Mouse (Mus musculus) limb, embryonic 11.5 days (tissue): ENCODE measurements around the gene Atg9b. TPM values are rescaled to one million over a fixed set of nuclear protein-coding genes. Genes with fewer than 3 reads are reported as not detected.
"Not testable (repeated sequence)": the region's sequence is repeated elsewhere in the genome, so short reads cannot be mapped to it uniquely, and the experiment has no call there.

Source experiments
- ATAC-seq: fragments of 200-750 bp; cut with Nextera tagmentation; 2 replicates; pipeline ENCODE4 v1.8.0; 2017; ENCODE audit warnings: low read depth; ENCODE audit not compliant: insufficient number of reproducible peaks, low FRiP score, low TSS enrichment
- DNase-seq: peaks from one replicate; pipeline ENCODE4 v3.0.0-alpha.2; 2015; ENCODE audit warnings: low spot score
- H3K27ac ChIP-seq: fragments of 300-500 bp; sonication (generic); replicated peaks from 2 replicates; pipeline ENCODE4 v1.5.1; 2014; ENCODE audit warnings: low read depth, mild to moderate bottlenecking, low read length
- H3K27me3 ChIP-seq: fragments of 300-500 bp; sonication (generic); 2 replicates; pipeline ENCODE4 v1.6.1; 2014; ENCODE audit warnings: mild to moderate bottlenecking, low read length, mixed read lengths; ENCODE audit not compliant: control insufficient read depth, insufficient read depth
- H3K36me3 ChIP-seq: fragments of 300-500 bp; sonication (generic); 2 replicates; pipeline ENCODE4 v1.6.1; 2014; ENCODE audit warnings: mild to moderate bottlenecking, low read length, moderate library complexity, mixed read lengths; ENCODE audit not compliant: control insufficient read depth, insufficient read depth
- H3K4me1 ChIP-seq: fragments of 300-500 bp; sonication (generic); 2 replicates; pipeline ENCODE4 v1.6.1; 2014; ENCODE audit warnings: low read length, mixed read lengths; ENCODE audit not compliant: control insufficient read depth, insufficient read depth
- H3K4me2 ChIP-seq: fragments of 300-500 bp; sonication (generic); 2 replicates; pipeline ENCODE4 v1.6.1; 2014; ENCODE audit warnings: low read depth, mild to moderate bottlenecking, moderate library complexity; ENCODE audit not compliant: severe bottlenecking
- H3K4me3 ChIP-seq: fragments of 300-500 bp; sonication (generic); 2 replicates; pipeline ENCODE4 v1.5.1; 2014; ENCODE audit warnings: low read depth, low read length
- H3K9ac ChIP-seq: fragments of 300-500 bp; sonication (generic); 2 replicates; pipeline ENCODE4 v1.6.1; 2014; ENCODE audit warnings: mild to moderate bottlenecking, low read length
- H3K9me3 ChIP-seq: fragments of 300-500 bp; sonication (generic); 2 replicates; pipeline ENCODE4 v1.6.1; 2016; ENCODE audit warnings: low read length; ENCODE audit not compliant: control insufficient read depth
- WGBS: fragments of 180-500 bp; shearing (Covaris S2); extraction: QIAGEN DNeasy Blood & Tissue Kit; methylation state at CpG from one replicate; pipeline ENCODE4 v1.1.7; 2014; 5-methylcytosine and 5-hydroxymethylcytosine counted together
- polyA plus RNA-seq: library from polyadenylated mRNA; unstranded; fragments of >200 nt; fragmentation: Nextera tagmentation; extraction: Ambion mirVana; gene quantifications from 2 replicates; pipeline ENCODE4 v1.2.1, GENCODE M21; 2014

Atg9b gene
- polyA plus RNA-seq, 1 experiment from 2014 or later, result 0.35 TPM

GRCm38 (mm10) chr5:24400911-24401605, 9.1 kb upstream of the Atg9b start:
- no peaks in the 10 kb centered on the region for H3K9me3 ChIP-seq

GRCm38 (mm10) chr5:24400362-24400761, 8.4 kb upstream of the Atg9b start:
- WGBS, result 84% methylated on average over 11 of the region's 11 CpGs

More at GRCm38 (mm10) chr5:24400911-24401605, 9.1 kb upstream of the Atg9b start:
- DNase-seq (no peak), ATAC-seq (no peak)
- WGBS, result 87% methylated on average over 5 of the region's 5 CpGs
- H3K4me2 ChIP-seq, result no peak overlapping the region
- no peaks in the 10 kb centered on the region for H3K27me3 ChIP-seq
- no peak overlapping the region for H3K9ac ChIP-seq
- H3K4me3 ChIP-seq, result no peak overlapping the region
- peaks cover 4% of the 10 kb centered on the region; the same call in 1 of the 2 replicates for H3K36me3 ChIP-seq
- no peaks in the 10 kb centered on the region for H3K4me1 ChIP-seq
- no peak overlapping the region for H3K27ac ChIP-seq

GRCm38 (mm10) chr5:24399686-24400085, 7.7 kb upstream of the Atg9b start:
- Histone ChIP-seq H3K27me3 (no peaks in the 10 kb centered on the region), H3K27ac (no peak overlapping the region), H3K4me3 (no peak overlapping the region), H3K36me3 (peaks cover 2% of the 10 kb centered on the region; the same call in 1 of the 2 replicates), H3K4me2 (no peak overlapping the region), H3K4me1 (no peaks in the 10 kb centered on the region), H3K9ac (no peak overlapping the region), H3K9me3 (no peaks in the 10 kb centered on the region)
- ATAC-seq (no peak), DNase-seq (no peak)
- 86% methylated on average over 10 of the region's 10 CpGs for WGBS

More at GRCm38 (mm10) chr5:24400362-24400761, 8.4 kb upstream of the Atg9b start:
- H3K27ac ChIP-seq, result no peak overlapping the region
- H3K4me2 ChIP-seq, result no peak overlapping the region
- DNase-seq, result no peak
- H3K27me3 ChIP-seq, result no peaks in the 10 kb centered on the region
- no peaks in the 10 kb centered on the region for H3K4me1 ChIP-seq
- no peaks in the 10 kb centered on the region for H3K9me3 ChIP-seq
- no peak overlapping the region for H3K9ac ChIP-seq
- ATAC-seq, result no peak
- H3K36me3 ChIP-seq, result peaks cover 2% of the 10 kb centered on the region; the same call in 1 of the 2 replicates
- H3K4me3 ChIP-seq, result no peak overlapping the region

- not testable (repeated sequence) for H3K9me3 ChIP-seq, H3K4me2 ChIP-seq, H3K27me3 ChIP-seq, H3K4me3 ChIP-seq, H3K27ac ChIP-seq, H3K36me3 ChIP-seq, H3K9ac ChIP-seq, DNase-seq, ATAC-seq, H3K4me1 ChIP-seq
- WGBS, result 92% methylated on average over 6 of the region's 6 CpGs
These were observed 4.3 kb upstream of the Atg9b start for GRCm38 (mm10) chr5:24396254-24396653.

GRCm38 (mm10) chr5:24394165-24394894, 2.4 kb upstream of the Atg9b start:
- 1% methylated on average over 36 of the region's 36 CpGs for whole genome bisulfite sequencing
- Histone ChIP-seq H3K36me3 (no peaks in the 10 kb centered on the region), H3K4me1 (peaks cover 7% of the 10 kb centered on the region; the same call in 1 of the 2 replicates), H3K27me3 (no peaks in the 10 kb centered on the region), H3K4me2 (peak overlapping the region; percentile 53), H3K4me3 (peak overlapping the region; percentile 59), H3K9ac (peak overlapping the region; percentile 52), H3K27ac (peak overlapping the region; percentile 30; the same call in 1 of the 2 replicates), H3K9me3 (no peaks in the 10 kb centered on the region)
- peak; percentile 96 for DNase-seq
- peak; percentile 95 for ATAC-seq

- ATAC-seq (no peak), DNase-seq (peak; percentile 82)
- H3K4me1 ChIP-seq, result peaks cover 7% of the 10 kb centered on the region; the same call in 1 of the 2 replicates
- H3K27me3 ChIP-seq, result 0 out of 2 replicates have a peak, but pooled peaks cover 2% of the 10 kb centered on the region
- peak within 1 kb of the TSS; percentile 59 for H3K4me3 ChIP-seq
- H3K27ac ChIP-seq, result peak within 1 kb of the TSS; percentile 30; the same call in 1 of the 2 replicates
- H3K36me3 ChIP-seq, result no peaks in the 10 kb centered on the region
- peak within 1 kb of the TSS; percentile 53 for H3K4me2 ChIP-seq
- WGBS, result 21% methylated on average over 7 of the region's 7 CpGs
- no peaks in the 10 kb centered on the region for H3K9me3 ChIP-seq
- peak within 1 kb of the TSS; percentile 52 for H3K9ac ChIP-seq
These were observed 1.6 kb upstream of the Atg9b start, which contains the start of gene Abcb8 for GRCm38 (mm10) chr5:24393392-24393997. Gene Abcb8 (plus strand): TSS chr5:24393663.

- DNase-seq (no peak), ATAC-seq (no peak)
- Histone ChIP-seq H3K9me3 (no peaks in the 10 kb centered on the region), H3K9ac (no peak overlapping the region), H3K36me3 (no peaks in the 10 kb centered on the region), H3K27me3 (0 out of 2 replicates have a peak, but pooled peaks cover 2% of the 10 kb centered on the region), H3K27ac (no peak overlapping the region), H3K4me3 (no peak overlapping the region), H3K4me2 (no peak overlapping the region), H3K4me1 (peaks cover 7% of the 10 kb centered on the region; the same call in 1 of the 2 replicates)
- 78% methylated on average over 7 of the region's 7 CpGs for WGBS
These were observed 781 bp upstream of the Atg9b start for GRCm38 (mm10) chr5:24392724-24393123.

- H3K4me2 ChIP-seq, result no peak overlapping the region
- H3K9ac ChIP-seq, result no peak overlapping the region
- no peak overlapping the region for H3K27ac ChIP-seq
- H3K9me3 ChIP-seq, result no peaks in the 10 kb centered on the region
- ATAC-seq (no peak), DNase-seq (no peak)
- no peaks in the 10 kb centered on the region for H3K36me3 ChIP-seq
- WGBS, result 72% methylated on average over 4 of the region's 4 CpGs
- H3K4me1 ChIP-seq, result peaks cover 12% of the 10 kb centered on the region; the same call in 1 of the 2 replicates
- 0 out of 2 replicates have a peak, but pooled peaks cover 5% of the 10 kb centered on the region for H3K27me3 ChIP-seq
- H3K4me3 ChIP-seq, result no peak overlapping the region
These were observed 2.3 kb downstream of the Atg9b start for GRCm38 (mm10) chr5:24389658-24390020.
